Mouse (Mus musculus): ENCODE data around the gene Nme8. TPM values are rescaled to one million over a fixed set of nuclear protein-coding genes. Genes with fewer than 3 reads are reported as not detected.
A peak's percentile ranks its signal among the peaks of the same experiment; 100 is the strongest.

Gene Nme8
- total and polyA plus RNA-seq, 3 experiments: not detected

DNA sequence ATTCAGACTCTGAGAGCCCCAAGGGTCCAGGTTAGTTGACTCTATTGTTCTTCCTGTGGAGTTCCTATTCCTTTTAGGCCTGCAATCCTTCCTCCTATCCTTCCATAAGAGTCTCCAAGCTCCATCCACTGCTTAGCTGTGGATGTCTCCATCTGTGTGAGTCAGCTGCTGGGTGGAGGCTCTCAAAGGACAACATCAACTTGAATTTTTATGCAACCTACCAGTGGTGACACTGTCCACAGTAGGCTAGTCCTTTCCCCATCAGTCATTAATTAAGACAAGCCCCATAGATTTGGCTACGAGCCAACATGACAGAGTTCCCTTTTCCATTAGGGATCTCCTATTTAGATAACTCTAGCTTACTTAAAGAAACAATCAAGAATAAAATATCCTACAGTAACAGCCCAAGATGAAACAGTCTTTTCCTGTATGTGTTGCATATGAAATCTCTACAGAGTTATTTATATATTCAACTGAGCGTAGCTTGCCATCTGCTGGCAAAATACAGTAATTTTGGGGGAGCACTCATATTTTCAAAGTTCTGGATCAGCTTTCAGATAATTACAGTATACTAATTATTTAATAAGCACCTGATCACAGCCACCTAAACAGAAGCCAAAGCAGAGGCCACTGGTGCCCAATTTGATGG is 57.3 kb downstream of the Nme8 start:
- DNase-seq: no peak

DNA sequence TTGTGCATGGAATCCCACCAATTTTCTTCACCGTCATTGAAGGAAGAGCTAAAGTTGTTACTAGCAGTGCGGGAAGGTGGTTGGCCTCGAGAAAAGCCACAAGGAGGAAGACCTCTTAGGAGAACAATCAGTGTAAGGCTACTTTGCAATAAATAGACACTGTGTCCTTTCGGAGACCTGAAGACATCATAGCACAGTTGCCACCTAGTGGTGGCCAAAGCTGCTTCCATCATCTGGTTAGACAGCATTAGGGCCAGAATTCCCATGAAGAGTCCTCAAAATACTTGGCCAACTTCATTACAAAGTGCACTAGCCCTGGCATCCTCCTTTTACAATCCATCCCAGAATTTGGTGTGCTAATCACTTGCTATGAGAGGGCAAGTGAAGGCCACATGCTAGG is 61.5 kb downstream of the Nme8 start:
- no peak for DNase-seq

DNA sequence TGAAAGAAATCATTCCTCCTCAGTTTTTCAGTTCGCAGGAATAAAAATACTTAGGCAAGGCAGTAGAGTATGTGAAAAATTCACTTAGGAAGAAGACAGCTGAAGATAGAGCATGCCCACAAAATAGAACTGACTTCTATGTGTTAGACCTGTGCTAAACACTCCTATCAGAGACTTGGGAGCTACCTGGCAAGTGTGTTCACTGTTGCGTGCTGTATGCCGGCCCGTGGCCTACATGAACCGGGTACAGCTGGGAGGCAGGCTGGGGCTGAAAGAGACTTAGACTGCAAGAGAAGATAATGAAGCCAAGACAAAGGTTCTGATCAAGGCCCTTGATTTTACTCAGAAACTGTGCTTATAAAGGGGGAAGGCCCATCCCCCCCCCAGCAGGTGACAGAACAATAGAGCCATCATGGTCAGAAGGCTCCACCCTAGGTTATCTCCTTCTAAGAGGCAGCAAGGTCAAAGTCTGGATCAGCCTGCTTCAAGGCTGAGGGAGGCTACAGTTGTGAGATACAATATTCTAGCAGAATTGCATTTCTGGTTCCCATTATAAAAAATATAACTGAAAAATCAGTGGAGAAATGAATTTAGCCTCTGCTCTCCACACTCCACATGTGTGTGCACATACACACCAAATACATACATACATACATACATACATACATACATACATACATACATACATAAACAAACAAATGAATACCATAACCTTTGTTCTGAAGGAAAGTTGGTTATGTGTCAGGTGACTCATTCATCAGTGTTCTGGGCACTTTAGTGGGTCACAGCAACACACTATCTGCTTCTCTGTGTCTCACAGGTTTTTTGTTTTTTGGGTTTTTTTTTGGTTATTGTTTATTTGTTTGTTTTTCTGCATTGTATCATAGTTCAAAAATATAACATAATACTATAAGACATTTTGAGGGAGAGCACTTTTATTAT is 66.6 kb downstream of the Nme8 start:
- no peak for DNase-seq

DNA sequence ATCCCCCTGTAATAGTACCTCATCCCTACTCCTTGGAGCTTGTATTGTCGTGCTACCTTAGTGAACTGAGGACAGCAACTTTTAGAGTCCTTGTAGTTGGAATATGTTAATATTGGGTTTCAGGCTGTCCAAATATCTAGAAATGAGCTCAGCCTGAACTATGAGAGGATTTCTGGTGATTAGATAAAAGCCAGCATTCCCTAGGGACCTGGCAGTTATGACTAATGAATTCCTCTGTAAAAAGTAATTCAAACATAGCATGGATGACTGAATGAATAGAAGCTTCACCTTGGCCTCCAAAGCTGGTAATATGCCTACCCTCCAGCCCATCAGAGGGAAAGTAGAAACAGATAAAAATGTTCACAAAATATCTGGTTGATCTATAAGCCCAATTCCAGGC is 71.1 kb downstream of the Nme8 start:
- DNase-seq: no peak

DNA sequence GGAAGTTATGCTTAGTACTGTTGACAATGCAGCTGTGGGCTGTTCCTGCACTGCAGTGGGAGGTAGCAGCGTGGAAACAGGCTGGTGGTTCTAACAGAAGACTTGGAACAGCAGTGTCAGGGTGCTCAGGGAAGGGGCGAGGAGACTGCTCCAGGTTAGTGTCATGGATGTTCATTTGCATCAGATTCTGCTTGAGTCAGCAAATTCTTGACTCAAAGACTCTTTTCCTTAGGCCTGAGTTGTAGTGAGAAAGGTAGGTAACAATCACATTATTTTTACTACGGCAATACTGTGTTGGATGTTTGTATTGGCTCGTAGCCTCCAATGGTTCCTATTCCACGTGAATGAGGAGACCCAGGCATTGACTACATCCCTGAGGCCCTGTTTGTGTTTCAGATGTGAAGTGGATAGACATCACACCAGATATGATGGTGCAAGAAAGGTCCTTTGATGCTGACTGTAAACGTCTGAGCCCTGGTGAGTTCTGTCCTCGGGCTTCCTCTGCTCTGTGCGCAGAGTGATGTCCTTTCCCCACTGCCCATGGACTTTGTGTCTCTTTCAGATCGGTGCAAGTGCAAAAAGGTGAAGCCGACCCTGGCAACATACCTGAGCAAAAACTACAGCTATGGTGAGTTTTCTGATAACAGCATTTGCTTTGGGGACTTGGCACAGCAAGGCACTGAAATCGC is 72.8 kb downstream of the Nme8 start:
- no peak for DNase-seq

DNA sequence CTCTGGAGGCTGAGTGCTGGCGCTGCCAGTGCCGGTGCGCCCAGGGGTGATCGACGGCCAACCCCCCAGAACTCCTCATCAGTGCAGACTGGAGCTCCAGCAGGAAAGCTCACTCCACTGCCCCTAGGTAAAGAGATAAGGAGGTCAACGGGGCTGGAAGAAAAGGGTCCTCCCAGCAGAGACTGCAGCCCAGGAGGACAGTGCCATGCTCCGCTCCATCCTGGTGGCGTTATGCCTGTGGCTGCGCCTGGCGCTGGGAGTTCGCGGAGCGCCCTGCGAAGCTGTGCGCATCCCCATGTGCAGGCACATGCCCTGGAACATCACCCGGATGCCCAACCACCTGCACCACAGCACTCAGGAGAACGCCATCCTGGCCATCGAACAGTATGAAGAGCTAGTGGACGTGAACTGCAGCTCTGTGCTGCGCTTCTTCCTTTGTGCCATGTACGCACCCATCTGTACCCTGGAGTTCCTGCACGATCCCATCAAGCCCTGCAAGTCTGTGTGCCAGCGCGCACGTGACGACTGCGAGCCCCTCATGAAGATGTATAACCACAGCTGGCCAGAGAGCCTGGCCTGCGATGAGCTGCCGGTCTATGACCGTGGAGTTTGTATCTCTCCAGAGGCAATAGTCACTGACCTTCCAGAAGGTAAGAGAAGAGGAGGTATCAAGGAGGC is 74.2 kb downstream of the Nme8 start:
- DNase-seq: no peak

DNA sequence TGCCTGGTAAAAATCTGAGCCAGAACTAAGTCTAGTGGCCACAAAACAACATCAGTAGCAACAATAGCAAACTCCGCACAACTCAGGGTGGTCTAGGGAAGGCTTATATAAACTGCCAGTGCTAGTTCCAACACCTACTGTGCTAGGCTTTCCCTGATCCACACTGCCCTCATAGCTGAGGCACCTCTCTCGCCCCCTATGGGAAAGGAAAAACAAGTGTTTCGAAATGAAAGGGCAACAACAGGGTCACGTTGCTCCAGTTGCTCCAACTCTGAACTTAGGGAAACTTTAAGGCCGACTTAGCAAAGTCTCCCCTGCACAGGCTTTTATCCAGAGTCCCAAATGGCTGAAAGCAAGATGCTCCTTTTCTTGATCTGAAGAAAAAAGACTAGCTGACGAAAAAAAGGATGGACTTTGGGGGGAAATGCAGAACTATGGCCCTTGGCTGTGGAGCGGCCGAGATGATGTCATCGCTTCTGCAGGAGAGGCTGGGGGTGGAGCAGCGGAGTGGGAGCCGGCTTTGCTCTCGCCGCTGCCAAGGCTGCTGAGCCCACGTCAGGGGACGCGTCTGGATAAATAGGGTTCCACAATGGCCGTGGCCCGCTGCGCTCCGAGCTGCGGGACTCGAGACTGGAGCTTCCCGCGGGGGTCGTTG is 74.9 kb downstream of the Nme8 start, which contains the start of gene Sfrp4:
Sfrp4 (plus strand) TSS at position 532 of the 655 bp plus-strand sequence.
- peak; percentile 75 for DNase-seq

DNA sequence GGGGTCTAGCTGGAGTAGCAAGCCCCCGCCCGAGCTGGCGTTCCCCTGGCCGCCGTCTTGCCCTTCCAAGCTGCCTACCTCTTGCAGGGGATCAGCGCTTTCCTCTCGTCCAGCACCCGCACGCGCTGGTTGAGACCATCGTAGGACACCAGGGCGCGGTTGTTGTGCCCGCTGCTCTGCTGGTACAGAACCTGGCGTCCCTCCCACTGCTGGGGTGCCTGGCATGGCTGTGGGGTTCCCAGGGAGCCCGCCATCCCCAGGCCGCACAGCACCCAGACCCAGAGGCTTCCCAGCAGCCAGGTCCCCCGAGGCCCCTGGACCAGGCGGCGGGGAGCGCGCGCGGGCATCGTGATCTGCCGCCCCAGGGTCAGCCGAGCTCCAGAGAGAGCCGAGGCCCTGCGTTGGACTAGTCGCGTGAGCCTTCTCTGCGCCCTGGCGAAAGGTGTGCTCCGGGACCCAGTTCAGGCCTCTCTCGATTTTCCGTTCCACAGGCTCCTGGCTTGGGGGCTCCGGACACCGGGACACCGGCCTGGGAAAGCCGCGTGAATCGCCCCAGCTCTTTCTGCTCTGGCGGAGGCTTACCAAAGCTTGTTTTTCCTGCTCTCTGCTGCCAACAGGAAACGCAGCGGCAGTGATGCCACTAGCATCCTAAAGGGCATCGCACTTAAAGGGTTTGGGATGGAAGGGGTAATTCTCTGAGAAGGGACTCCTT is 78.2 kb downstream of the Nme8 start, which contains the start of gene Epdr1:
Epdr1 (minus strand) TSS at position 712 of the 712 bp plus-strand sequence.
- DNase-seq: peak; percentile 82

DNA sequence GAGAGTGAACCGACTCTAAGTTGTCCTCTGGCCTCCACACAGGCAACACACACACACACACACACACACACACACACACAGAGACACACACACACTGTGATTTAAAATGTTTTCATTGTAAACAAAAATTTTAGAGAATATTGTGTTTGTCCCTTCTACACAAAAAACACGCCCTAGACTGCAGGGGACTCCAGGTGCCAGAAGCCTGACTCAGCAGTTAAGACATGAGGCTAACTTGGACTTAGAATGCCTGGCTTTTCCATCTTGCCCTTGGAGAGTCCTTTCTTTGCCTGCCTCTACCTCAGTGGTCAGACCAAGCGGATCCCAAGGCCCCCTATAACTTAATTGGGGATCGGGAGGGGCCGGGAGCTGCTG is 78.8 kb downstream of the Nme8 start:
- DNase-seq: no peak

DNA sequence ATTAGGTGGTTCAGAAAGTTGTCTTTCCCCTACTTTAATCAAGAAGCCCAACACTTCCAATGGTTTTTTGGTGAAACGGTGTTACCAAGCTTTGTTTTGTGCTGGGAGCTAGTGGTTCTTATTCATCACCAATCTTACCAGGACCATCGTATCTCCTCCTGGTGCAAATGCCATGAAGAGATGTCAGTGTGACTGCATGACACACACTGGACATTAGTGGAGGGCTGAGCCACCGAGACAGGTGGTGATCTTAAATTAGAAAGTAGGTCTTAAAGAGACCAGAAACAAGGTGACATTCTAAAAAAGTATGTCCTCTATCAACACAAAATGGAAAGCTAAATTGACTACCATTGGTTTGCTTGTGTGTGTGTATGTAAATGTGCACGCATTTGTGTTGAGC is 79.5 kb downstream of the Nme8 start:
- DNase-seq: no peak

DNA sequence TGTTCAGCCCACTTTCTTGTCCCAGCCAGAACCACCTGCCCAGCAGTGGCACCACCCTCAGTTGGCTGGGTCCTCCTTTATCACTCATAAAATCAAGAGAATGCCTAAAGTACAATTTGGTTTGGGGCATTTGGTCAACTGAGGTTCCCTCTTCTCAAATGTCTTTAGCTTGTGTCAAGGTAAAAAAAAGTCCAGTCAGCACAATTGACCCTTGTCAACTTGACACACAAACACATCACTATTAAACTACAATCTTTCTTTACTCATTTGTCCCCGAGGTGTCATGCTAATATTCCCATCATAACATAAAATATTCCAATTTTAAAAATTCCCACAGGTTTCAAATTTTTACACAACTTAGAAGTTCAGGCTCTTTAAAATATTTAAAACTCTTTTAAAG is 83.3 kb downstream of the Nme8 start:
- no peak for DNase-seq

DNA sequence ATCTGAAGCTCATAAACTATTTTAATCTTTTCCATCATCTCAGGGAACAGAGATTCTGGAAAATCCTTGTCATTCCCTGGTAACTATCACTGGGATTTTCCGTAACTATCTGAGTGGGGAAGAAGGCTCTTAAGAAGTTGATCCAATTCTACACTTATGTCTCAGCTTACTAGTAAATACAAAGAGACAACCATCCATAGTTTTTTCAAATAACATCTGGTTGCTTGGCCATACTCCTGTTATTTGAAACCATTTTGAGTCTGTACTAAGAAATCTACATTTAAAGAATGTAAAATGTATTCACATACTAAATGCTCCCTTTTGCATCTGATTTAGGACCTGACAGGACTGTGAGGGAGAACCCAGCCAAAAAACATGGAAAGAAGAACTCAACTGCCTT is 84.2 kb downstream of the Nme8 start:
- no peak for DNase-seq

DNA sequence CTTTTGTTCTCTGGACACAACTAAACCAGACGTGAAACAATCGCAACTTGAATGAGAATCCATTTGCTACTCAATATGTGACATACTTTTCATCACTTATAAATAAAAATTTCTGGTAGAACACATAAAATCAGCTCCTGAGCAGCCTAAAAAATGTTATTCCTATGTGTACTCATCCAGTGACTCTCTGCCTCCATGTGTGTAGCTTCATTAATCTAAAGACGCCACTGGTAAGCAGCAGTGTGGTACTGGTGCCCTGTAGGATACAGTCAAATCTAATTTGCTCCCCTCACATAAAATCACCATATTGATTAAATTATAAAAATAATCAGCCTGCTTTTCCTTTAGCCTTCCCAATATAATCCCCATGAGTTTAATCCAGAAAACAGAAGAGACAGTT is 84.6 kb downstream of the Nme8 start:
- DNase-seq: no peak

DNA sequence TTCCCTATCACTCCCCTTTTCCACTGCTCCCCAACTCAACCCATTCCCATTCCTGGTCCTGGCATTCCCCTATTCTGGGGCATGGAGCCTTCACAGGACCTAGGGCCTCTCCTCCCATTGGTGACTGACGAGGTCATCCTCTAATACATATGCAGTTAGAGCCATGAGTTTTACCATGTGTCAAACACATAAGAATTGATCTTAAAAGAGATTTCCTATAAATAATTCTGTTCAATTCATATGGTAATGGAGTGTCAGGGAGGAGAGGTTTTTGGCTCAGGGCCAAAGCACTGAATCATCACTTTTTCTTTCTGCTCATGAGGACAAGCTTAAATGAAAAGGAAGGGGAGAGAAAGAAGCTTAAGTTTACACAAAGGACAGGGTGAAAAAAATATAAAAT is 85.2 kb downstream of the Nme8 start:
- DNase-seq: no peak

DNA sequence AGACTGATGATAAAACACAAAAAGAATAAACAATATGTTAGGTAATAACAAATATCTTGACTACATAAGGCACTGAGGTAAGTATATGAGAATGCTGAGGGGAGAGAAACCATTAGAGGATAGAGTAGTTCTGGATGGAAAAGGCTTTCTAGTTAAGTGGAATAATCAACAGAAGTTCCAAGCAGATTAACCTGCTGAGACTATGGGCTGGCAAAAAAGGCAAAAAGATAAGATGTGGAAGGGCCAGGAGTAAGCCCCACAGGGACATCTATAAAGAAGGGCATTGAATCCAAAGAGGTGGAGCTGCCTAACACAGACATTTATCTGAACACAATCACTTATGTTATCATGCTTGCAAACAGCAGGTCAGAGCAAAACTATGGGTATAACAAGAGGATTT is 89.5 kb downstream of the Nme8 start:
- no peak for DNase-seq

DNA sequence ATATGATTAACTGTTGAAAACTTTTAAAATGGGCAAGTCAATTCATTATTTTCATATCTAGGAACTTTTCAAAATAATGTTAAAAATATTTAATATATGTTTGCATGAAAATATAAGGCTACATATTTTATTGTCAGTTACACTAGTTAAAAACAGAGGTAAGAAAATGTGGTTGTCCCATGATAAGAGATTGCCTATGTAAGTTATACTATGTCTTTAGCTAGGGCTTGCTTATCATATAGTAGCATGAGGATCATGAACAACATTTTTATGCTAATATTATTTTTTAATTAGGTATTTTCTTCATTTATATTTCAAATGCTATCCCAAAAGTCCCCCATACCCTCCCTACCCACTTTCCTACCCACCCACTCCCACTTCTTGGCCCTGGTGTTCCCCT is 92.7 kb downstream of the Nme8 start:
- DNase-seq: no peak

DNA sequence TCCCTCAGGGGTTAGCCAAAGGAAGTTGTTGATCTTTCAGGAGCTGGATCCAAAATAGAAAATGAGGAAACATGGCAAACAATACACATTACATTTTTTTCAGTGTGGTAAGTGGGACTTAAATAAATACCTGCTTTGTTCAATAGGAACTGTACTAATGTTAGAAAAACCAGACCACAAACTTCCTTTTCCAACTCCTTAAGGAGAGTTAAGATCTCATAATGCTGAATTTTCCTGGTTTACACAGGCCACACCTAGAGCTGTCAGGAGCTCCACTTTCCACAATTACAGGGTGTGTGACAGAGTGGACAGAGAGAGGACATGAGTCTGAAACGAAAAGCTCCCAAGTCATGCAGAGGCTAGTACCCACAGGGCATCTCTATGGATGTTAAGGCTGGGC is 93.9 kb downstream of the Nme8 start:
- no peak for DNase-seq

DNA sequence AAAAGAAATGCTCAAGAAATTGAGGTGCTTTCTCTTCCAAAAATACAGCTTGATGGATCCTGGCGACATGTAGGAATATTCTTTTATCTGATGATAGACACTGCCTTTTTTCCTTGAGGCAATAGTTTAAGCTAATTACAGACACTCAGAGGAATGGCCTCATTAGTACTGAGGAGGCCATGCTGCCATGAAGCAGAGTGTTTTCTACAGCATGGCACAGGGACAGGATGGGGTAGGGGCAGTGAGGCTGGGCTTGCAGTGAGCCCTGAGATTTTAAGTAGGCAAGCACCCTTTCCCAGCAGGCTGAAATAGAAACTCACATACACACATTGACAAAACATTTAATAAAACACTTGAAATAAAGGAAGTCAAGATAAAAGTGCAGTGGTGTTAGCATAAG is 95.1 kb downstream of the Nme8 start:
- DNase-seq: no peak

DNA sequence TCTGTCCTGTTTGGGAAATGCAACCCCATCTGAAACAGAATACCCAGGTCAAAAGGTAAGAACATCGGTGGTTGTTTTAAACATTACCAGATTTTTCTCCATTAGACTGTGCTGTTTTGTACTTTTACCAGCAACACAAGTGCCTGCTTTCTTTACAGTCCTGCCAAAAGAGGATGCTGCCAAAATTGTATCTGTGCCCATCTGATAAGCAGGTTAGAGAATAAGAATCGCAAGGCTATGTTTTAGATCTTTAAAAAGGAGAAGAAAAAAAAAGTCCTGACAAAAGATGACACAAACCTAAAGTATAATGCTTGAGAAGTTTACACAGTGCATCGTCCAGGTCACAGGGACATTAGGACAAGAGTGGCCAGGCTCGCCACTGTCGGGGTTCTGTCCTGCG is 98.4 kb downstream of the Nme8 start:
- peak; percentile 34 for DNase-seq

DNA sequence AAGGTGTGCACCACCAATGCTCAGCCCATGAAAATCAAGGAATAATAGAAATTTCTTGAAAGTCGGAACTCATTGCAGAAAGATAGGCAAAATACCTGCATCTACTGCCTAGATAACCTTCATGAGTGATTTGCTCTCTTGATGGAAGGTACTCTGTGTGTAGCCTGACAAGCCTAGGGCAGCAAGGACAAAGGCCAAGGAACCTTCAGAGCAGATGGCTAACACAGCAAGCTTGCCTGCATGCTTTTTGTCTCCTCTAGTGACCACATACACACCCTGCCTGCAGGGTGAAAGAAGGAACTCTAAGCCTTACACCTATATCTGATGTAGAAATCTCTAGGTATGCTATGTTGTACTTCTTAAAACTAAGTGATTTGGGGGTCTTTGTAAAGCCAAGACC is 102.5 kb downstream of the Nme8 start:
- peak; percentile 11 for DNase-seq

Data from adrenal gland, adult 2 months (tissue).